Mouse (Mus musculus): Measurements from ENCODE around the gene Gm45711. TPM values are rescaled to one million over a fixed set of nuclear protein-coding genes. Genes with fewer than 3 reads are reported as not detected.
"Not testable (repeated sequence)": the region's sequence is repeated elsewhere in the genome, so short reads cannot be mapped to it uniquely, and the experiment has no call there.

The Gm45711 gene
- total RNA-seq (2021), result not detected
- long read RNA-seq, experiment 1, result 0 reads
- long read RNA-seq, experiment 2, result 0 reads

- peak; percentile 78 to 85 for DNase-seq
Measured at GRCm38 (mm10) chr8:104309441-104310155, at the start of gene Gm45711, which contains the start of gene Cmtm1. Gm45711 (minus strand) TSS chr8:104310081. Cmtm1 (minus strand) TSS chr8:104310145.

GRCm38 (mm10) chr8:104358637-104359036 lies 48.8 kb upstream of the Gm45711 start:
- no peak for DNase-seq

GRCm38 (mm10) chr8:104354504-104354903 lies 44.6 kb upstream of the Gm45711 start:
- no peak for DNase-seq

- DNase-seq, result no peak
Measured at GRCm38 (mm10) chr8:104353186-104353585, 43.3 kb upstream of the Gm45711 start.

GRCm38 (mm10) chr8:104350047-104350446 lies 40.2 kb upstream of the Gm45711 start:
- DNase-seq, result no peak

GRCm38 (mm10) chr8:104348971-104349370 lies 39.1 kb upstream of the Gm45711 start:
- DNase-seq, result no peak

GRCm38 (mm10) chr8:104346706-104347105 lies 36.8 kb upstream of the Gm45711 start:
- DNase-seq, result peak; percentile 18 to 42

- DNase-seq, result no peak
Measured at GRCm38 (mm10) chr8:104344622-104345021, 34.7 kb upstream of the Gm45711 start.

GRCm38 (mm10) chr8:104343957-104344356 lies 34.1 kb upstream of the Gm45711 start:
- peak; percentile 90 to 93 for DNase-seq

- no peak for DNase-seq
Measured at GRCm38 (mm10) chr8:104342426-104342825, 32.5 kb upstream of the Gm45711 start.

GRCm38 (mm10) chr8:104341678-104342077 lies 31.8 kb upstream of the Gm45711 start:
- no peak for DNase-seq

GRCm38 (mm10) chr8:104341106-104341561 lies 31.3 kb upstream of the Gm45711 start:
- DNase-seq, result peak; percentile 87 to 89

GRCm38 (mm10) chr8:104340233-104341105 lies 30.6 kb upstream of the Gm45711 start:
- peak; percentile 87 to 92 for DNase-seq

- DNase-seq, result no peak
Measured at GRCm38 (mm10) chr8:104339983-104340232, 30.0 kb upstream of the Gm45711 start.

- DNase-seq, result peak; percentile 31 to 54
Measured at GRCm38 (mm10) chr8:104339229-104339982, 29.5 kb upstream of the Gm45711 start, which contains the start of gene Cmtm3. Cmtm3 (plus strand) TSS chr8:104339410.

- no peak for DNase-seq
Measured at GRCm38 (mm10) chr8:104337890-104338289, 28.0 kb upstream of the Gm45711 start.

- DNase-seq, result no peak
Measured at GRCm38 (mm10) chr8:104336806-104337205, 26.9 kb upstream of the Gm45711 start.

- DNase-seq, result no peak
Measured at GRCm38 (mm10) chr8:104334196-104334595, 24.3 kb upstream of the Gm45711 start.

GRCm38 (mm10) chr8:104333786-104334185 lies 23.9 kb upstream of the Gm45711 start:
- no peak for DNase-seq

GRCm38 (mm10) chr8:104332665-104333631 lies 23.1 kb upstream of the Gm45711 start:
- no peak for DNase-seq

- not testable (repeated sequence) for DNase-seq
Measured at GRCm38 (mm10) chr8:104321930-104322329, 12.0 kb upstream of the Gm45711 start, which contains the start of gene Cmtm2b. Cmtm2b (plus strand) TSS chr8:104322230.
